Mouse (Mus musculus) liver, embryonic 15.5 days (tissue): ENCODE data around the gene Gorasp1. TPM values are rescaled to one million over a fixed set of nuclear protein-coding genes. Genes with fewer than 3 reads are reported as not detected.

Experiments used
- ATAC-seq: fragments of 200-750 bp; cut with Nextera tagmentation; 2 replicates; pipeline ENCODE4 v1.8.0; 2017; ENCODE audit warnings: moderate number of reproducible peaks, mild to moderate bottlenecking, moderate library complexity; ENCODE audit not compliant: insufficient read depth
- H3K27ac ChIP-seq: fragments of 300-500 bp; sonication (generic); replicated peaks from 2 replicates; pipeline ENCODE4 v1.5.1; 2015; ENCODE audit warnings: mild to moderate bottlenecking, inconsistent platforms
- H3K27me3 ChIP-seq: fragments of 300-500 bp; sonication (generic); 2 replicates; pipeline ENCODE4 v1.6.1; 2015; ENCODE audit warnings: mild to moderate bottlenecking, inconsistent platforms
- H3K36me3 ChIP-seq: fragments of 300-500 bp; sonication (generic); replicated peaks from 2 replicates; pipeline ENCODE4 v1.6.1; 2015; ENCODE audit warnings: moderate library complexity, mild to moderate bottlenecking, inconsistent platforms
- H3K4me1 ChIP-seq: fragments of 300-500 bp; sonication (generic); replicated peaks from 2 replicates; pipeline ENCODE4 v1.6.1; 2015; ENCODE audit warnings: inconsistent platforms
- H3K4me2 ChIP-seq: fragments of 300-500 bp; sonication (generic); 2 replicates; pipeline ENCODE4 v1.6.1; 2015; ENCODE audit warnings: moderate library complexity, mild to moderate bottlenecking, inconsistent platforms
- H3K4me3 ChIP-seq: fragments of 300-500 bp; sonication (generic); replicated peaks from 2 replicates; pipeline ENCODE4 v1.5.1; 2015; ENCODE audit warnings: mild to moderate bottlenecking, inconsistent platforms
- H3K9ac ChIP-seq: fragments of 300-500 bp; sonication (generic); 2 replicates; pipeline ENCODE4 v1.6.1; 2015; ENCODE audit warnings: moderate library complexity, mild to moderate bottlenecking, inconsistent platforms
- H3K9me3 ChIP-seq: fragments of 300-500 bp; sonication (generic); replicated peaks from 2 replicates; pipeline ENCODE4 v1.6.1; 2016; ENCODE audit warnings: inconsistent platforms
- WGBS: fragments of 180-500 bp; shearing (Covaris S2); methylation state at CpG from one replicate; pipeline ENCODE4 v1.1.7; 2015; ENCODE audit warnings: mixed read lengths; ENCODE audit not compliant: insufficient replicate concordance; 5-methylcytosine and 5-hydroxymethylcytosine counted together
- polyA plus RNA-seq: library from polyadenylated mRNA; unstranded; fragments of >200 nt; fragmentation: Nextera tagmentation; extraction: Ambion mirVana; gene quantifications from 2 replicates; pipeline ENCODE4 v1.2.1, GENCODE M21; 2015

Gene Gorasp1
- polyA plus RNA-seq, 1 experiment from 2014 or later = 11.4 TPM

GRCm38 (mm10) chr9:119893881-119894280 is 43.5 kb downstream of the Gorasp1 start:
- no peak overlapping the region for H3K9ac ChIP-seq
- 81% methylated on average over 5 of the region's 5 CpGs for WGBS

GRCm38 (mm10) chr9:119890692-119891091 is 46.7 kb downstream of the Gorasp1 start:
- H3K9me3 ChIP-seq = no peaks in the 10 kb centered on the region
- H3K27me3 ChIP-seq = no peaks in the 10 kb centered on the region
- no peak overlapping the region for H3K4me3 ChIP-seq
- H3K4me1 ChIP-seq = peaks cover 17% of the 10 kb centered on the region
- WGBS = 48% methylated on average over 2 of the region's 2 CpGs
- H3K27ac ChIP-seq = no peak overlapping the region
- H3K36me3 ChIP-seq = no peaks in the 10 kb centered on the region
- H3K4me2 ChIP-seq = no peak overlapping the region
- H3K9ac ChIP-seq = no peak overlapping the region
- no peak for ATAC-seq

More at GRCm38 (mm10) chr9:119893881-119894280, 43.5 kb downstream of the Gorasp1 start:
- no peak for ATAC-seq
- Histone ChIP-seq H3K27ac (no peak overlapping the region), H3K9me3 (no peaks in the 10 kb centered on the region), H3K27me3 (no peaks in the 10 kb centered on the region), H3K4me1 (peaks cover 39% of the 10 kb centered on the region), H3K4me3 (no peak overlapping the region), H3K4me2 (peak overlapping the region; percentile 85), H3K36me3 (peaks cover 8% of the 10 kb centered on the region; the same call in 1 of the 2 replicates)

GRCm38 (mm10) chr9:119889446-119889845 is 47.9 kb downstream of the Gorasp1 start:
- no peaks in the 10 kb centered on the region for H3K9me3 ChIP-seq
- WGBS = 75% methylated on average over 9 of the region's 9 CpGs
- peaks cover 10% of the 10 kb centered on the region for H3K4me1 ChIP-seq
- H3K9ac ChIP-seq = no peak overlapping the region
- H3K27ac ChIP-seq = no peak overlapping the region
- no peaks in the 10 kb centered on the region for H3K27me3 ChIP-seq
- no peak overlapping the region for H3K4me2 ChIP-seq
- ATAC-seq = no peak
- H3K4me3 ChIP-seq = no peak overlapping the region
- no peaks in the 10 kb centered on the region for H3K36me3 ChIP-seq

GRCm38 (mm10) chr9:119888843-119889246 is 48.5 kb downstream of the Gorasp1 start:
- WGBS = 67% methylated on average over 2 of the region's 2 CpGs
- ATAC-seq = no peak
- Histone ChIP-seq H3K27me3 (no peaks in the 10 kb centered on the region), H3K36me3 (no peaks in the 10 kb centered on the region), H3K9ac (no peak overlapping the region), H3K4me1 (peaks cover 4% of the 10 kb centered on the region), H3K4me2 (no peak overlapping the region), H3K9me3 (no peaks in the 10 kb centered on the region), H3K4me3 (no peak overlapping the region), H3K27ac (no peak overlapping the region)

- H3K4me3 ChIP-seq = no peak overlapping the region
- no peak overlapping the region for H3K27ac ChIP-seq
- 0 out of 2 replicates have a peak, but pooled peaks have one; percentile 37 for ATAC-seq
- no peak overlapping the region for H3K4me2 ChIP-seq
- H3K9ac ChIP-seq = no peak overlapping the region
- H3K27me3 ChIP-seq = no peaks in the 10 kb centered on the region
- H3K4me1 ChIP-seq = peaks cover 3% of the 10 kb centered on the region; the same call in 1 of the 2 replicates
- H3K9me3 ChIP-seq = no peaks in the 10 kb centered on the region
- no peaks in the 10 kb centered on the region for H3K36me3 ChIP-seq
- 65% methylated on average over 4 of the region's 4 CpGs for WGBS
Measured at GRCm38 (mm10) chr9:119887144-119887901, 50.0 kb downstream of the Gorasp1 start.

Other genes starting within 250 kb of the Gorasp1 start
- 0.02 TPM in 1 of 2 replicates, not detected in the other for gene Scn10a, start 218.2 kb downstream of the Gorasp1 start, polyA plus RNA-seq
- 0.02 TPM in 1 of 2 replicates, not detected in the other for gene Scn11a, start 112.1 kb downstream of the Gorasp1 start, polyA plus RNA-seq
- gene Wdr48, start 42.7 kb downstream of the Gorasp1 start, polyA plus RNA-seq = 21.2 and 21.4 TPM in 2 replicates
- 0.14 and 0.22 TPM in 2 replicates for gene Ttc21a, start within 50 bp of the Gorasp1 start, polyA plus RNA-seq
- 2.0 and 2.8 TPM in 2 replicates for gene Csrnp1, start 47.1 kb upstream of the Gorasp1 start, polyA plus RNA-seq
- gene Xirp1, start 86.0 kb upstream of the Gorasp1 start, polyA plus RNA-seq = 0.17 and 0.43 TPM in 2 replicates
- gene Cx3cr1, start 132.3 kb upstream of the Gorasp1 start, polyA plus RNA-seq = 2.7 and 3.5 TPM in 2 replicates
- gene Ccr8, start 154.5 kb upstream of the Gorasp1 start, polyA plus RNA-seq = 0.07 TPM in 1 of 2 replicates, not detected in the other
- gene Slc25a38, start 172.8 kb upstream of the Gorasp1 start, polyA plus RNA-seq = 130 and 137 TPM in 2 replicates
- gene Rpsa, start 190.1 kb upstream of the Gorasp1 start, polyA plus RNA-seq = 830 and 871 TPM in 2 replicates
- not detected in 2 replicates for gene Mobp, start 212.1 kb upstream of the Gorasp1 start, polyA plus RNA-seq